Mouse (Mus musculus) C2C12 (cell line): Measurements from ENCODE around the gene Aox4. TPM values are rescaled to one million over a fixed set of nuclear protein-coding genes. Genes with fewer than 3 reads are reported as not detected.

Experiments used
- H3K27me3 ChIP-seq: one replicate; pipeline ENCODE4 v1.6.1; 2011; ENCODE audit not compliant: control insufficient read depth, insufficient read depth, insufficient read length
- H3K36me3 ChIP-seq: one replicate; pipeline ENCODE4 v1.6.1; 2011; ENCODE audit not compliant: control insufficient read depth, insufficient read depth
- H3K4me3 ChIP-seq: one replicate; pipeline ENCODE4 v1.5.1; 2011; ENCODE audit warnings: mild to moderate bottlenecking, control low read depth; ENCODE audit not compliant: poor library complexity, insufficient read depth, severe bottlenecking
- H3K79me2 ChIP-seq: one replicate; pipeline ENCODE4 v1.6.1; 2011; ENCODE audit not compliant: control insufficient read depth, insufficient read depth
- H3K79me3 ChIP-seq: one replicate; pipeline ENCODE4 v1.6.1; 2011; ENCODE audit warnings: low read depth, control low read depth
- H3ac ChIP-seq: one replicate; pipeline ENCODE3; 2011; ENCODE audit warnings: low read depth; ENCODE audit not compliant: control insufficient read depth, insufficient read length
- CEBPB ChIP-seq: IDR thresholded peaks from one replicate; pipeline ENCODE4 v1.6.1; 2011; ENCODE audit warnings: low read depth, mild to moderate bottlenecking, control low read depth, moderate library complexity
- CTCF ChIP-seq: IDR thresholded peaks from one replicate; pipeline ENCODE4 v1.5.1; 2011; ENCODE audit not compliant: control insufficient read depth, insufficient read depth, insufficient read length
- FOSL1 ChIP-seq: IDR thresholded peaks from one replicate; pipeline ENCODE4 v1.8.0; 2011; ENCODE audit warnings: mild to moderate bottlenecking, low read length; ENCODE audit not compliant: poor library complexity, insufficient read depth, severe bottlenecking
- MAX ChIP-seq: IDR thresholded peaks from one replicate; pipeline ENCODE4 v1.6.1; 2011; ENCODE audit warnings: mild to moderate bottlenecking, control low read depth
- MYOD1 ChIP-seq: IDR thresholded peaks from one replicate; pipeline ENCODE4 v1.6.1; 2011; ENCODE audit warnings: low read depth; ENCODE audit not compliant: control insufficient read depth, insufficient read length
- MYOG ChIP-seq: IDR thresholded peaks from one replicate; pipeline ENCODE4 v1.6.1; 2011; ENCODE audit not compliant: control insufficient read depth, insufficient read length; ENCODE audit errors: extremely low read depth
- USF1 ChIP-seq: IDR thresholded peaks from one replicate; pipeline ENCODE4 v1.6.1; 2011; ENCODE audit warnings: low read depth, mild to moderate bottlenecking, control low read depth, moderate library complexity
- polyA plus RNA-seq: library from polyadenylated mRNA; unstranded; fragments of >200 nt; fragmentation: generic; extraction: Trizol; gene quantifications from one replicate; pipeline ENCODE4 v1.2.1, GENCODE M21; 2012; ENCODE audit warnings: missing spikeins

The Aox4 gene
- polyA plus RNA-seq, 1 experiment = not detected

- Histone ChIP-seq H3ac (no peak overlapping the region), H3K79me3 (no peaks in the 10 kb centered on the region)
- TF ChIP-seq USF1 = no peak
- no peak for TF ChIP-seq CTCF
- TF ChIP-seq MAX = no peak
- no peak for TF ChIP-seq MYOD1
- no peak for TF ChIP-seq CEBPB
- TF ChIP-seq FOSL1 = no peak
- TF ChIP-seq MYOG = no peak
Measured at GRCm38 (mm10) chr1:58311221-58311864, 101.1 kb downstream of the Aox4 start.

DNA sequence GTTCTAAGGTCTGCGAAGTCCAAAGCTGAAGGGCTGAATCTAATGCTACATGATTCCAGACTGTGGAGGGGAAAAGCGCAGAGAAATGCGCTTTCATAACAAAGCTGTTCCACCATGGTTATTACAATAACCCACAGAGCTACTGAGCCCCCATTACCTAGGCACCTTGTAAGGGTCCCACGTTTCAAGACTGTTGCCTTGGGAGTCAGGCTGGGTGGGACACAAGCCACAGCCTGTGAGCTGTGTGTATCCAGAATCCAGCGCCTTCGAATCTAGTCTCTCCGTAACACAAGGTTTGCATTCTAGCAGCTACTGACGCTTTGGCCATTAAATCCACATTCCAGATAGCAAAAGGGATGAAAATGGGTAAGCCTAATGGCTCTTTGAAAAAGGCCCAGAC, 103.0 kb downstream of the Aox4 start:
- no peaks in the 10 kb centered on the region for H3K79me2 ChIP-seq
- H3K27me3 ChIP-seq = no peaks in the 10 kb centered on the region
- no peak overlapping the region for H3K4me3 ChIP-seq
- no peak overlapping the region for H3ac ChIP-seq
- H3K79me3 ChIP-seq = no peaks in the 10 kb centered on the region
- H3K36me3 ChIP-seq = no peaks in the 10 kb centered on the region
- TF ChIP-seq MYOD1 (no peak), FOSL1 (no peak), USF1 (no peak), CTCF (no peak), MAX (no peak), CEBPB (no peak), MYOG (no peak)

More at GRCm38 (mm10) chr1:58311221-58311864, 101.1 kb downstream of the Aox4 start:
- no peaks in the 10 kb centered on the region for H3K79me2 ChIP-seq
- H3K36me3 ChIP-seq = no peaks in the 10 kb centered on the region
- no peaks in the 10 kb centered on the region for H3K27me3 ChIP-seq
- no peak overlapping the region for H3K4me3 ChIP-seq

DNA sequence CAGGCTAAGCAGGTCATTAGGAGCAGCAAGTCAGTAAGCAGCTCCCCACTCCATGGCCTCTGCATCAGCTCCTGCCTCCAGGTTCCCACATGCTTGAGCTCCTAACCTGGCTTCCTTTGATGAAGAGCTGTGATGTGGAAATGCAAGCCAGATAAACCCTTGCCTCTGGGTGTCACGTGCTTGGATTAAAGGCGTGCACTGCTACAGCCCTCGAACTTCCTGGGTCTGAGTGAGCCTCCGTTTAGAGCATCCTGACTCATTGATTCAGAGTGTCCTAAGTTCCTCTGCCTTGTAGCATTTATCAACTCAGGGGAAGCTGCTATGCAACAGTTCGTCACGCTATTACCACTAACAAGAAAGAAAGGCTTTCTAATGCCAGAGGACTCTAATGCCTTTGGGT, 105.3 kb downstream of the Aox4 start:
- Histone ChIP-seq H3ac (no peak overlapping the region), H3K36me3 (no peaks in the 10 kb centered on the region), H3K79me2 (no peaks in the 10 kb centered on the region), H3K79me3 (no peaks in the 10 kb centered on the region), H3K4me3 (no peak overlapping the region), H3K27me3 (no peaks in the 10 kb centered on the region)
- TF ChIP-seq CEBPB (no peak), FOSL1 (no peak), MYOG (no peak), MAX (no peak), MYOD1 (no peak), USF1 (no peak)

Other genes with a start within 250 kb of the Aox4 start
- gene Sgo2a, start 214.4 kb upstream of the Aox4 start, polyA plus RNA-seq = 4.3 TPM
- gene Kctd18, start 191.4 kb upstream of the Aox4 start, polyA plus RNA-seq = 3.9 TPM
- gene Aox1, start 180.5 kb upstream of the Aox4 start, polyA plus RNA-seq = 2.2 TPM
- gene Aox3, start 97.3 kb upstream of the Aox4 start, polyA plus RNA-seq = 0.01 TPM
- gene Aox2, start 67.9 kb downstream of the Aox4 start, polyA plus RNA-seq = not detected
- gene Bzw1, start 182.5 kb downstream of the Aox4 start, polyA plus RNA-seq = 79.2 TPM
- 16.6 TPM for gene Clk1, start 213.7 kb downstream of the Aox4 start, polyA plus RNA-seq
- gene Nif3l1, start 234.8 kb downstream of the Aox4 start, polyA plus RNA-seq = 43.3 TPM
- gene Ppil3, start 235.1 kb downstream of the Aox4 start, polyA plus RNA-seq = 88.9 TPM